Mouse (Mus musculus) right cerebral cortex, postnatal 4 days (tissue): ENCODE data around the gene Lum.

Experiments used
- DNase-seq: peaks from one replicate; pipeline ENCODE4 v3.0.0-alpha.2; 2022

Gene Lum

GRCm38 (mm10) chr10:97564957-97565856, at the start of gene Lum:
Lum (plus strand) TSS chr10:97565128.
- DNase-seq = no peak

GRCm38 (mm10) chr10:97523366-97523765, 41.6 kb upstream of the Lum start:
- no peak for DNase-seq

GRCm38 (mm10) chr10:97535697-97536096, 29.2 kb upstream of the Lum start:
- DNase-seq = no peak

GRCm38 (mm10) chr10:97536921-97537320, 28.0 kb upstream of the Lum start:
- DNase-seq = no peak

GRCm38 (mm10) chr10:97538202-97538601, 26.7 kb upstream of the Lum start:
- DNase-seq = no peak

- no peak for DNase-seq
Observed at GRCm38 (mm10) chr10:97547740-97548139, 17.2 kb upstream of the Lum start.

GRCm38 (mm10) chr10:97567489-97568135, 2.7 kb downstream of the Lum start:
- no peak for DNase-seq

- peak; percentile 20 for DNase-seq
Observed at GRCm38 (mm10) chr10:97582543-97583231, 17.8 kb downstream of the Lum start.

- DNase-seq = no peak
Observed at GRCm38 (mm10) chr10:97584176-97584575, 19.2 kb downstream of the Lum start.

GRCm38 (mm10) chr10:97587159-97587558, 22.2 kb downstream of the Lum start:
- no peak for DNase-seq

GRCm38 (mm10) chr10:97589574-97589973, 24.6 kb downstream of the Lum start:
- DNase-seq = no peak

- DNase-seq = no peak
Observed at GRCm38 (mm10) chr10:97591036-97591435, 26.1 kb downstream of the Lum start.

GRCm38 (mm10) chr10:97591685-97592084, 26.8 kb downstream of the Lum start:
- no peak for DNase-seq

GRCm38 (mm10) chr10:97595680-97596079, 30.8 kb downstream of the Lum start:
- DNase-seq = no peak

- no peak for DNase-seq
Observed at GRCm38 (mm10) chr10:97601744-97602143, 36.8 kb downstream of the Lum start.

GRCm38 (mm10) chr10:97603256-97603655, 38.3 kb downstream of the Lum start:
- DNase-seq = no peak

GRCm38 (mm10) chr10:97606579-97606978, 41.7 kb downstream of the Lum start, which contains the start of gene Kera:
Kera (plus strand) TSS chr10:97606879.
- DNase-seq = no peak
